Mouse (Mus musculus) urinary bladder, postnatal 10 days (tissue): Measurements from ENCODE around the gene Spire2.

Experiments used
- DNase-seq: peaks from one replicate; pipeline ENCODE4 v3.0.0; 2022; ENCODE audit warnings: low spot score

Gene Spire2

DNA sequence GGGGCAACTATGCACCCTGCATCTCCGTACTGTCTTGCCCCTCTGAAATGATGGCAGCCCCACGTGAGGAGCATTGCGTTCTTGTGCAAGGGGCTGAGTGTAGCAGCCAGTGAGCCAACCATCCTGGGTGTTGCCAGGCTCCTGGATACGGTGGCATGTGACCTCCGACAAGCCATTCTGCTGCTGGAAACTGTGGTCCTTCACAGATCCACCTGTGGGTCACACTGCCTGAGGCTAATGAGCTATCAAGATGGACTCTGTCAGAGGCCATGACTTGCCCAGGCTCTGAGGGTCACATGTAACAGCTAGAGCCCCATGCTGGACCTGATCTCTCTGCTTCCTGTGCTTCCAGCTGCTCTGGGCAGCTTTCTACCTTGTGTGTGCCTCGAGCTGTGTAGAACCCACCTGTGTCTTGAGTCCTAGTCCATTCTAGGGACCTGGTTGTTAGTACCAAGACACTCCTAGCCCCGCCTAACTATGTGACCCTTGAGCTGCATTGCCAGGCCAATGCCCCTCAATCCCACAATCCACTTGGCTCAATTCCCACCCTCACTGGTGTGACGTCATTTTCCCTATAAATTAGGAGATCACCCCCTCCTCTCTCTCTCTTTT lies 84.5 kb downstream of the Spire2 start:
- no peak for DNase-seq
